Mouse (Mus musculus) spleen, adult 18-20 months (tissue): ENCODE results near the gene Vmn2r114.
"Not testable (repeated sequence)": the region's sequence is repeated elsewhere in the genome, so short reads cannot be mapped to it uniquely, and the experiment has no call there.

Source experiments
- DNase-seq, 2 experiments: peaks; one replicate each; pipeline ENCODE4 v3.0.0; 2022; ENCODE audit warnings: mixed read lengths in 2 of 2

Vmn2r114 gene

GRCm38 (mm10) chr17:23312437-23312836 lies at the start of gene Vmn2r114:
TSS of gene Vmn2r114 (minus strand) at chr17:23312537.
- not testable (repeated sequence) for DNase-seq

- no peak for DNase-seq
Observed at GRCm38 (mm10) chr17:23351644-23352043, 39.3 kb upstream of the Vmn2r114 start.

GRCm38 (mm10) chr17:23343441-23343840 lies 31.1 kb upstream of the Vmn2r114 start, which contains the start of gene Vmn2r115:
TSS of gene Vmn2r115 (plus strand) at chr17:23343741.
- not testable (repeated sequence) for DNase-seq

GRCm38 (mm10) chr17:23330657-23331056 lies 18.3 kb upstream of the Vmn2r114 start:
- DNase-seq: no peak
